Mouse (Mus musculus) lung, adult 18-20 months (tissue): ENCODE measurements around the gene Cry2.
A peak's percentile ranks its signal among the peaks of the same experiment; 100 is the strongest.

ENCODE experiments used
- DNase-seq, 2 experiments: peaks; one replicate each; pipeline ENCODE4 v3.0.0; 2022; ENCODE audit warnings: mixed read lengths in 2 of 2

Cry2 gene

DNA sequence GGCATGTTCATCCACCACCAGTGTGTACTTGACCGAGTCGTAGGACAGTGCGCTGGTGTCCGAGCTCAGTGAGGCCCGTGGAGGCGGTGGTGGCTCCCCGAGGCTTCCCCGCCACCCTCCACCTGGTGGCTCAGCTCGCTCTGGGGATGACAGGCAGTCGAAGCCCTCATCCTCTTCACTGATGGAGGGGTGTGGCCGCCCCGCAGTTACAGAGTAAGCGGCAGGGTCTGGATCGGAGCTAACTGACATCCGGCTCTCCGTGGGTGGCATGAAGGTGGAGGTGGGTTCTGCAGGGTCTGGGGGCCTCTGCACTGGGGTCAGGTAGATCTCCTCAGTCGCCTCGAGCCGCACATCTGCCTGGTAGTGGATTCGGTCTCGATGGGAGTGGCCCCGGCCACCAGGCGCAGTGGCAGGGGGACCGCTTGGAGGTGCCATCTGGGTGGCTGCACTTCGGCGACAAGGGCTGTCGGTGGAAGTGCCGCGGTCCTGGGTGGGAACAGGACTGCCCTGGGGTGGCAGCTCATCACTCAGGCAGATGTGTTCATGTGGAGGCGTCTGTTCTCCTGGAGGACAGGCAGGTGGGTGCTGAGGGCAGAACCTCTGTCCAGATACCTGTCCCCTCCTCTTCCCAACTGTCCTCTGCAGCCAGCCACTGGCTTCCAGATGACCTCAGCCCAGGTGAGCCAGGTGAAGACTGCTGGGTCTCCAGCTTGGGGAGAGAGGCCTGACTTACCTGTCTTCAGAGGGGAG is 46.8 kb downstream of the Cry2 start:
- DNase-seq, result no peak

DNA sequence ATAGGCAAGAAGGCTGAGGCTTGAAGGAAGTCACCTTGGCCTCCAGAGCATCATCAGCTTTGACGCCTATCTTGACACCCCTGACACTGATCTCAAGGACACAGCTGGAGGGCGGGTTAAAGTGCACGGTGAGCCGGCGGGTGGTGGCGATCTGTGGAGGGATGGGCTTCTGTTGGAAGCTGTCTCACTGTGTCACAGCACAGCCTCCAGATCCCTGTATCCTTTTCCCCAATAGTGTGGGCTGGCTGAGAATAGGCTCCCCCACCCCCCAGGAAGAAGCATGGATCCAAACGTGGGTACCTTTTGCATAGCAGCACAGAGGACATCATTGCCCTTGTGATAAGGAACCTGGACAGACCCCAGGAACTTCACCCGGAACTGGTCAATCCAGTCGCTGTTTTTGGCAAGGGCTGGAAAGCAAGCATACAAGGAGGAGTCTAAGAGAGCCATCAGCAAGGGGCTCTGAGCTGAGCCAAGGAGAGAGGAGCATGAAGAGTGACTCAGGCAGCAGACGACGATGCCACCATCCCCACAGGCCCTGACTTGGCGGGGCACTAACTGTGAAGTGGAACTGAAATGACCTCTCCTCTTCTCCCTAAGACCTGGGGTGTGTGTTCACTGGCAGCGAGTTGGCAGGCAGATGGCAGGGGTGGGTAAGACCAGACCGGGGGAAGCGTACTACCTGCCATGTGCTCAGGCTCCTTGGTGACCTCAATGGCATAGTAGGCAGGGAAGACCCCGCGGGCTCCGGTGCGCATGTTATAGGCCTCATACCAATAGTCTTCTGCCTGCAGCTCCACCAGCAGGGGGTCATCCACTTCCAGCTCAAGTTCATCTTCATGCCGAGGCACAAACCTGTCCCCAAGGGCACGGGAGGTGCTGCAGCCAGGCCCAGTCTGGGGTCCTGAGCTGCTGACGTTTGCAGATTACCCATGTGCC is 48.5 kb downstream of the Cry2 start:
- no peak for DNase-seq

DNA sequence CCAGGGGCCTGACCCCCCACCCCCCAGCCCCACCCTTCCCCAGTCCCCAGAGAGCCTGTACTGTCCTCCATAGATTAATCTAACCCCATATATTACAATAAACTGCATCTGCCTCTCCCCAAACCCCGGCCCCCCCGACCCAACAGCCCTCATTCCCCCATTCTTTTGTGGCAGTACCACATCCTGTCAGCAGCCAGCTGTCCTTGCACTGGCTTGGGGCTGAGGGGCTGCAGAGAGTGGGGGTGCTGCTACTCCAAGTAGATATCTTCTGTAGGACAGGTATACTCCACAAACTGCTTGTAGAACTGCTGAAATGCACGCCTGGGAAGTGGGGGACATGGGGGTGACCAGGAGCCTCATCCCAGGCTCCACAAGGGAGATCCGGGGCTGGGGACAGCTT is 49.7 kb downstream of the Cry2 start:
- no peak for DNase-seq

DNA sequence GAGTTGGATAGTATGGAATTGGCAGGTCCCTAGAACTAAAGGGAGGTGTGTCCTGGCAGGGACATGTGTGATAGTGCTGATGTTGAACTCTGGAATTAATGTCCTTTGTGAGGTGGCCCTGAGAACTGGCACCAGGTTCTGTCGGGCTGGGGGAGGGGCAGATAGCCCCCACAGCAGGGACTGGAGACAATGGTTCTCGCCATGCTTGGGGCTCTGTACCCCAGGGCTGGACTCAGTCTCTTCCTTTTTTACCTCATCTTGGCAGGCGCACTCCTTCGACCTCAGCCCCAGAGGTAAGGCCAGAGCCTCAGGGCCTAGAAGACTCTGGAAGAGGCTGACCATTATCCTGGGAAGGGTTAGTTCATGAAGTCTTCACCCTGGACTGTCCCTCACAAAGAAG is 51.1 kb downstream of the Cry2 start:
- no peak for DNase-seq

DNA sequence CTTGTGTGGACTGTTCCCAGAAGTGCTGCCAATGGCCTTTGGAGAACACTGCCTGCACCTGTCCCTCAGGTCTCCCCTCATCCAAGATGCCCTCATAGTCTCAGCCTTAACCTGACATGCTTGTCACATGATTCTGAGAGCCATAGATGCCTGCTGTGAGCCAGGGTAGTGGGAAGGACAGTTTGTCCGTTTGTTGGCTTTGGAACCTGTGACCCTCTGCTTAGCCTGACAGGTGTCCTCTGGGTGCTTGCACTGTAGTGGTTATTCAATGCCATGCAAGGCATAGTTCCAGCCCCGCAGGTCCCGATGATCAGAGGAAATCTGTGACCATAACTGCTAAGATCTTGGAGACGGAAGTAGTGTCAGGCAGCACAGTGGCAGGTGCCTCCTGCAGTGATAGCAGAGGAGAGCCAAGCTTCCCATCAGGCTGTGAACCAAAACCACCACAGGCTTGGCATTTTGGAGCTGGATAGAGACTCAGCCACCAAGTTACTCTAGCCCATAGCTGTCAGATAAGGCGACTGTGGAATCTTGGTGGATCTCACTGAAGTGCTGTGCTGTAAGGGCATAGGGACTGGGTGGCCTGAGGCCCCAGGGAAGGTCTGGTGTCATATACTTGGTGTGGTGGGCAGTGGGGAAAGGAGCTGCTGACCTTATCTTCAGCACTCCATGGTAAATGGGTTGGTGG is 51.8 kb downstream of the Cry2 start, which contains the start of gene 1700029I15Rik:
Gene 1700029I15Rik (plus strand): TSS at position 638 of the 688 bp plus-strand sequence.
- DNase-seq, result no peak

DNA sequence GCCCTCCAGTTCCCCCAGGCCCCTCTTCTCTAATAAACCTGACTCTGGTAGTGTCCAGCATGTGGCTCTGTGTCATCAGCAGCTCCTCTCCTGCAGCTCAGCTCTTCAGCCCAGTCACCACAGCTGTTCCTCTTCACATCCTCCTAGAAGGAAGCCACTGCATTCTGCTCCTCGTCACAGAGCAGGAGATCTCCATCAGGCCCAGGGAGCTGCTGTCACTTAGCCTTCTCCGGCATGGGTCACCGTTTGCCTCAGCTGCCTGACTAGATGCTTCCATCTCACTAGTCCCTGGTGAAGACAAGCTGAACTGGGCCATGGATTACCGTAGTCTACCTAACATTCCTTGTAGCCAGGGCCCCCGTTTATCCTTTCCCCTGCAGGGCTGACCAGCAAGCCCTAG is 52.7 kb downstream of the Cry2 start:
- no peak for DNase-seq

DNA sequence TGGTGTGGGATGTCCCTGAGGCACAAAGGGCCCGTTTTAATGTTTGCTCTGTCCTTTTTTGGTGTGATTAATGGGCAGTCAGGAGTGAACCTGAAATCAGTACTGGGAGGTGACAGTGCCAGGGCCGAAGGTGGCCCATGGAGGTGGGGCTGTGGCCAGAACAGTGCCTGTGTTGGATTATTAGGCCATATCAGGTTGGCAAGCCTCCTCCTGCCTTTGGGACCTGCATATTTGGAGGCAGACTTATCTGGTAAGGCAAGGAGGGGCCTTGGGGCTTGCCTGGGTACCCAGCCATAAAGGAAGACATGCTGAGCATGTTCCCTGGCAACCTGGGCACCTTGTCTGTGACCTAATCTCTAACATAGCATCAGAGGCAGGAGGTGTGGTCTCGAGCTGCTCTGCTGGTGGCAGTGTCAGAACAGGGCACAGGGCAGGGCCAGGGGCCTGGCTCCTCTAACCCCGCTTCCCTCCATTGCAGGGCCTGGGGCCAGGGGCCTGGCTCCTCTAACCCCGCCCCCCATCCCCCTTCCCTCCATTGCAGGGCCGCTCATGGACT is 53.3 kb downstream of the Cry2 start:
- DNase-seq, result no peak

DNA sequence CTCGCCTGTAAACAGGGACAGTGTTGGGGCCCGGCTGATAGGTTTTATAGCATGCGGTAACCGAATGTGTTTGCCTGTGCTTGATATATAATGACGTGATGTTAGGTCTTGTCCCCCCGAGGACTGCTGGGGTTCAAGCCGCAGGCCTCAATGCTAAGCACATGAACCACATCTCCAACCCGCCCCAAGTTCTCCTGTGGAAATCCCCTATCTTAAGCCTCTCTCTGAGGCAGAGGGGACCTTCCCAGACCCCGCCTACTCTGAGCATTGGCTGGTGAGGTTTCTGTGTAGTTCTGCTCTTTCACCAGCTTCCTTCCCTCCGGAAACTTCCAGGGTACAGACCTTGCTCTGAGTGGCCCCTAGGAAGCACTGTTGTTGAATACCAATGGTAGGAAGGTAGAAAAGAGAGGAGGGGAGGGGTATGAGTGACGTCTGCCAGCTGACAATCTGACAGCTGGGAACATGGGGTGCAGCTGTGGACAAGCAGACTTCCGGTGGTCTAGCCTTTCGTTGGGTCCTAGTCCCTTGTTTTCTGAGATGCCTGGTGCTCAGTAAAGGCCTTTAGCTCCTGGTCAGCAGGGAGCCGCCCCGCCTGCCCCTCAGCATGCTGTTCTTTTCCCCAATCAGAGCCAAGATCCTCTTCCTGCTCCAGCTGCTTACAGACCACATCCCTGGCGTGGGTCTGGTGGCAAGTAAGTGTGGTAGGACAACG is 53.9 kb downstream of the Cry2 start:
- no peak for DNase-seq

DNA sequence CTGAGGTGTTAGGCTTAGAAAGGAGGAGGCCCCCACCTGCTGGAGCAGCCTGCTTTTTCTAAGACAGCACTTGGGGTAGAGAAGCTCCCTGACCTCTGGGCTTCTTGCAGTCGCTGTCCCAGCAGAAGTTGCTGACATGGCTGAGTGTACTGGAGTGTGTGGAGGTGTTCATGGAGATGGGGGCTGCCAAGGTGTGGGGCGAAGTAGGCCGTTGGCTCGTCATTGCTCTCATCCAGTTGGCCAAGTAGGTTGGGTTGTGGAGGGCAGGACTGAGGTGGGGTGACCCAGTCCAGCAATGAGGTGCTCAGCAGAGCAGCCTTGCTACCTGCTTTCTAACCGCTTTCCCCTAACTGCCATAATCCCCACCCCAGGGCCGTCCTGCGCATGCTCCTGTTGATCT is 56.5 kb downstream of the Cry2 start:
- DNase-seq, result no peak

DNA sequence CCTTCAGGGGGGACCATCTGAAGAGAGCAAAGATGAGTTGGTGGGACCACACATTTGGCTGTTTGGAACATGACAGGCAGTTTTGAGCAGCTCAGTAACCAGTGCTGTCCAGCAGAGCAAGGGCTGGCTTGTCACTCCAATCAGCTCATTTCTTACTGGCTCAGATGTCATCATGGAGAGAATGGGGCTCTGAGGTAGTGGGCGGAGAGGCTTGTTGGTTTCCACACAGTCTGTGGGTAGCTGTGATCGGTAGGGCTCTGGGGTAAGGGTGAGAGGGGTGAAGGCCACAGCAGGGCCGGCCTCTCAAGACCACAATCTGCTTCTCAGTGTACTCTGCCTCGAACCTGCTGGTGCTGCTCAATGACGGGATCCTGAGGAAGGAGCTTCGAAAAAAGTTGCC is 57.5 kb downstream of the Cry2 start:
- DNase-seq, result no peak

DNA sequence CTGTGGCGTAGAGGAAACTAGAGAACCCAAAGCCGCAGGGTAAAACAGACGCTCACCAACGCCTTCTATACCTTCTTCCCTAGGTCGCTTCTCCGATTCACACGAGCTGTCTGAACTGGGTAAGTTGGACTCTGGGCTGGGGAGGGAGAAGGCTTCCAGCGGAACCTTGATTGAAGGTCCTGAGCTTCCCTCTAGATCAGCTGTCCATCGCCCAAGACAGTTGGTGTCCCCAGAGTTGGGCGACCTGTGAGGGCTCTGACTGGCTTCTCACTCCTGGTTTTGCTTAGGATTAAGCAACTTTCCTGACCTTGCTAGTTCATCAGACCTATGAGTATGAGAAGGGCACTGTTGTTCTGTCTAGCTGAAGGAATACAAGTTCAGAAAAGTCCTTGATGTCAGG is 58.1 kb downstream of the Cry2 start:
- DNase-seq, result no peak

DNA sequence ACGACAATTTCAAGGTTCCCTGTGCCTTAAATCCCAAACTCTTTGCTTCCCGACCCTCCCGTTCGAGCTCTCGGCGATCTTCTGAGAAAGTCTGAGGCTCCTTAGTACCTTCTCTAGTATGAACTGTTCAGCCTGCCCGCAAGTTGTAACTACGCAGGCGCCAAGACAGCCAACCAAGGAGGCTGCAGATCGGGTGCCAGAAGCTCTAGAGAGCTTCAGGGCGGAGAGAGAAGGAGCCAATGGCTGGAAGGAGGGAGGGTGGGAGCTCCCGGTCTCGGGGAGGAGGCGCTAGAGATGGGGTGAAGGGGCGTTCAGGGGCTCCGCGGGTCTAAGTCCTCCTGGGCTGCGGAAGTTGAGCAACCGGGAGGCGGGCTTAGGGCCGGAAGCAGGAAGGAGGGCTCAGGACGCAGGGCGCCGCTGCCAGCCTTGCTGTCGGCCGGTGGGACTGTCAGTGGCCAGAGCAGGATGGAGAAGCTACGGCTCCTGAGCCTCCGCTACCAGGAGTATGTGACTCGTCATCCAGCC is 58.7 kb downstream of the Cry2 start:
- peak; percentile 99 for DNase-seq

DNA sequence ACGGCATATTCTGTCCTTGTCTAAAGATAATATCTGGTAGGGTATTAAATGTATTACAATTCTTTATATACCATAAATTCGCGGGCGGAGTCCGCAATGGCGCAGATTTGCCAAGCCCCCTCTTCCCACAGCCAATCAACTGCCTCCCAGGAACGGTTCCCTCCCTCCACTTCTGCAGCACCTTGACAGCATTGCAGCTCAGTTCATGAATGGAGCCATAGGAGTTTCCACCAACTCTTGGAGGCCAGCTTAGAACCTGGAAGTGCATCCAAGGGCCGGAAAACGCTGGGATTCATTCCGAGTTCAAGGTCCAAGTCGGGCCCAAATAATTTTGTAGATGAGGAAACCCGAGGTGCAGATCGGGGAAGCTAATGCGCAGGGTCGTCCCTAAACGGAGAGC is 59.3 kb downstream of the Cry2 start, which contains the start of the genes Pex16 and Large2:
Gene Pex16 (plus strand): TSS at position 163 of the 400 bp plus-strand sequence.
Gene Large2 (minus strand): TSS at position 356 of the 400 bp plus-strand sequence.
- peak; percentile 61 for DNase-seq

DNA sequence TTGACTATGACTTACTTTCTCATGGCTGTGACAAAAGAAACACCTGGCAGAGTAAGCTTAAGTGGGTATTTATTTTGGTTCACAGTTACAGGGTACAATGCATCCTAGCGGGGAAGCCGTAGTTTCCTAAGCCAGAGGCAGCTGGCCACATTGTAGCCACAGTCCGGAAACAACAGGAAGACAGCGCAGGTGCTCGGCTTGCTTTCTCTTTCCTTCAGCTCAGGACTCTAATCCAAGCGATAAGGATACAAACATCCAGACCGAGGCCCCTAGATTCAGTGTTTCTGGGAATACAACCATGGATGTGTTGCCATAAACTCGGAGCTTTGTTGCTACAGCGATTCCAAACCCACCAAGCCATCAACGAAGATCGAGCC is 60.4 kb downstream of the Cry2 start:
- no peak for DNase-seq

DNA sequence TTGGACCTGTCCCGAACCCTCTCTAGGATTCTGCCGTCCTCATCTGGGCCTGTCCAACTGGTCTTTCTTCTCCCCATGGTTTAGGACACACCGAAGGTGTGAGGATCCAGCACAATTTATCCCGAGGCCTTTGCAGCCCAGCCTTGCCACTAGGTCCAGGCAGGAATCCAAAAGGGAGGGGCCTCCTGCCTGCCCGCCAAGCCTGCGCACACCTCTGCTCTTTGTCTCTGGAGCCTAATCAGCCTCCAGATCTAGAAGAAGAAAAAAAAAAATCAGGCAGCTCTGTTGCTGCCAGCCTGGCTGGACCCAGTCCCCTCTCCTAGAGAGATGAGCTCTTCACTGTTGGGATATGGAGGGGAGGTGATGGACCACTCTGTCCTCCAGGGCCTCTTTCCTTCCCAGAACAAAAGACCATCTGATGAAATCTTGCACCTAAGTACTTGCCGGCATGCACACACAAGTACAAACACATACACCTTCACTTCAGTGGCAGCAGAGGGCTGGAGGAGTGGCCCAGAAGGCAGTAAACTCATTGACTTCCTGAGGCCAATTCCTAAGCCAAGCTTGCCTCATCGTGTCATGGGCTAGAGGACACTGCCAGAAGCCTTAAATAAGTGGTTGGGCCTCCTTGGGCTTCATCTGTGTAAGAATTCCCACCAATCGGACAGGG is 60.9 kb downstream of the Cry2 start:
- peak; percentile 79 to 84 for DNase-seq

DNA sequence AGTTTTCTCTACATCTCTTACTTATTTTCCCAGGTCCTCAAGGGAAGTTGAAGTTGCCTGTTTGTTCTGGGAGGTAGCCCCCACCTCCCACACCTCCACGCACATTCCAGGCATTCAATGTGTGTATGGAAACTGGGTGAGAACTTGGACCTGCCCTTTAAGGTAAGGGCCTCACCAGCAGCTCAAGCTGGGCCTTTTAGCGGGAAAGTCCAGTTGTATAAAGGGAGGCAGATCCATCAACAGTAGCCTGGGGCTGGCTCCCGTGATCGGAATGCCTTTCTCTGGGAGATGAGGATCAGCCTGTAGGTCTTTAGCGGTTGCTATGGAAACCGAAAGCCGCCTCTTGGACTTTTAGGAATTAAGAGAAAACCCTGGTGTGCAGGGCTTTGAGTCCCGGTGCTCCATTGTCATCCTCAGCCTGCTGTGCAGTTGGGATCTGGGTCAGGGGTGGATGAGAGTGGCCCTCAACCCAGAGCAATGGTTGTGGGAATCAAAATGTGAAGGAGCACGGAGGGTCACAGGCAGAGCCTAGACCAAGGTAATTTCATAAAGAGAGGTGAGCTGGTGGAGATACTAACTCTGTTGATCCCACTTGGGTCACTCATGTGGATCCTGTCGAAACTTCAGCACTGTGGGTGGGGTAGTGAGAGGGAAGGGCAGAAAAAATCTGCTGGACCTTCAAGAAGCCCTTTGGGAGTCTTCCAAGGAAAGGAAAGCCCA is 61.7 kb downstream of the Cry2 start:
- DNase-seq, result peak in 1 of 2 experiments; percentile 53

DNA sequence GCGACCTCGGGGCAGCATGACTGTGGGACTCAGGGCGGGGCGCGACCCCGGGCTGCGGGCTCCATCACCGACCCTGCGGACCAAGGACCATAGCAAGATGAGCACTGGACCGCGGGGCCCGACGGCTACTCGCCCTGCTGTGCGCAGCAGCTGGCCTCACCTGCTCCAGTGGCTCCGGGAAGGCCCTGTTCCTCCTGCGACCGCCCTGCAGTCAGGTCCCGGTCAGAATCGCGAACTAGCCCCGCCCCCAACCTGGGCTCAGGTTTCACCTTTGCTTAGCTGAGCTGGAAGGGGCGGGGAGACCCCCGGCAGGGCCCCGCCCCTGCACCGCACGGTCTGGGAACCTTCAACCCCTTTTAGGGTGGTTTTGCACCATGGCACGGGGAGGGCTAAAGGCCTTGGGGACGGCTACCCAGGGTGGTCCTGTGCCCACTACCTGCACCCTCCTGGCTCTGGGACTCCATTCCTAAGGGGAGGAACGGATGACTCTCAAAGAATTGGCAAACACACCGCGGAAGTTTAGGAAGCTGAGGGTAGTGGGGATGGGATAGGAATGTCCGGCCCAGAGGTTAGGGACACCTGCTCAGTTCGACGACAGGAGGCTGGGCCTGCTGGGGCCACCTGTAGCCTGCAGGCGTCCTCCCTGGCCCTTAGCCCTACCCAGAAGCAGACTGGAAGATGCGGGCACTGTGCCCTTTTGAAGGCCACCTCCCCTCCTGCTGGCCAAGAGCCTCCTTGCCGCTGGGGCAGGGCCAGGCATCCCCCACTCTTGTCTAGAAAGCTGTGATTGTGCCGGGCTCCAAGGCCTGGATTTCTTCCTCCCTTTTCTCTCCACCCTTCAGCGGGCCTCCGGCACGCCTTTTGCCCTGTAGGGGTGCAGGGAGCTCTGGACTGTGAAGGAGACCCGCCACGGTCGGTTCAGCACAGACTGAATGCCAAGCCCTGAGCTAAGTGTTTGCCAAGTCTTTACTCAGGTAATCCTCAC is 62.7 kb downstream of the Cry2 start:
- DNase-seq, result peak; percentile 87 to 91

DNA sequence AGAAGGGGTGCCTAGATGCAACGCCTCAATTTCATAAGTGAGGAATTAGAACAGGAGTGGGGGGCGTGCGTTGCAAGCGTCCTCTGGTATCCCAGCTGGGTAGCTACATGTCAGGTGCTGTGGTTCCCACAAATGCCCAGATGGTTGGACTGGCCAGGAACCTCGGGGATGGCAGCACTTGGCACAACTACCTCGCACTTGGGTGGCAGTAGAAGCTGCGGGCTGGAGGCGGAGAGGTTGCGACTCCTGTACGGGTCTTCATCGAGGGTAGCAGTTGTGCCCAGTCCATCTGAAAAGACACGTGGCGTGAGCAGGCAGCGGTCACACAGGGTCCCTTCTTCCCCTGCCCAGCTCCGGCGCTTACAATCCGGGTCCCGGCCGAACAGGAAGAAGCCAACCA is 63.5 kb downstream of the Cry2 start:
- no peak for DNase-seq

DNA sequence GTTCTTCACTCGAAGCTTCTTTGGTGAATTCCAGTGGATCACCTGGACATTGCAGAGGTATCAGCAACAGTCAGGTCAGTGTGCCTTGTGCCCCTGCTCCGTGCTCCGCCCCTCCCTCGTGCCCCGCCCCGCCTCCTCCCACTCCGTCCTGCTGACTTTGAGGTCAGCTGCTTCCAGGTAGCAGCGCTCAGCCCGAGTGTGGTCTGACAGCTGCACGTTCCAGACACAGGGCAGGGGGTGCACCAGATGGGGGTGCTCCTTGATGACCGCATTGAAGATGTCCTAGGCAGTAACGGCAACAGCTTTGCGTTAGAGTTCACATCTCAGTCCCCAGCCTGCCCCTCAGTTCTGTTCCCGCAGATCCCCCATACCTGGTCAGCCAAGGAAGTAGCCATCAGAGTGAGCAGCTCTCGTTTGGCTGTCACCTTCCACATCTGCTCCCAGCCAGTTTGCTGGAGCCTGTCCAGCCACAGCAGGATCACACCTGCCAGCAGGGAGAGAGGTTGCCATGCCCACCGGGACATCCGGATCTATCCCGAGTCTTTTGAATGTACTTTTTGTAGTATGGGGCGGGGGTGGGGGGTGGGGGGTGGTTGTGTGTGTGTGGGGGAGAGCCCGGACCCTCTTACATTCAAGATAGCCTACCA is 66.3 kb downstream of the Cry2 start:
- DNase-seq, result peak in 1 of 2 experiments; percentile 49
